Mouse (Mus musculus): ENCODE results near the gene Tnfrsf14.

GRCm38 (mm10) chr4:154929088-154929660 is 811 bp upstream of the Tnfrsf14 start:
- TF ChIP-seq CTCF (IDR thresholded peaks at IDR 0.05; ENCODE audit: extremely low read depth, insufficient read depth, low read length) (no peak), POLR2A (IDR thresholded peaks at IDR 0.05; ENCODE audit: extremely low read depth, insufficient read depth, low read length) (no peak)
